In genomic region chr2:33037429-33037828, GRCm38 (mm10) we compare ENCODE assay signal across 16 mouse cellular contexts. TPM values are rescaled to one million over a fixed set of nuclear protein-coding genes. Genes with fewer than 3 reads are reported as not detected.
DNase-seq lines count a peak whose midpoint lies in the region; ATAC-seq and TF ChIP-seq lines count a peak whose summit lies in the region.
"Had no signal": no experiment of that assay in that cellular context is flagged by ENCODE, and none has a peak within 500 bp of the region (broad histone marks: within the 10 kb centered on the region; RNA-seq: fewer than 3 reads in every experiment).

No protein-coding gene starts in this region.

- ATAC-seq in forebrain, embryonic 14.5 days = no peak
- ATAC-seq in forebrain, embryonic 15.5 days (replicated peaks) = no peak
- ATAC-seq in stomach, postnatal 0 days (ENCODE audit: low FRiP score, low TSS enrichment) = no peak
- ATAC-seq in kidney, embryonic 15.5 days (replicated peaks; ENCODE audit: low FRiP score) = no peak
- ATAC-seq: liver, embryonic 12.5 days had no signal

- TF ChIP-seq EP300 in stomach, postnatal 0 days (optimal IDR thresholded peaks at IDR 0.05) = no peak

- H3K4me2 ChIP-seq in forebrain, embryonic 14.5 days (ENCODE audit: low read length) = no peak overlapping the region
- H3K4me2 ChIP-seq in forebrain, embryonic 15.5 days (replicated peaks) = no peak overlapping the region
- H3K4me2 ChIP-seq in stomach, postnatal 0 days (replicated peaks; ENCODE audit: low read depth) = no peak overlapping the region
- no peak overlapping the region for H3K4me2 ChIP-seq in kidney, embryonic 15.5 days
- H3K4me2 ChIP-seq: embryonic facial prominence, embryonic 15.5 days; liver, embryonic 12.5 days had no signal

- no peak for TF ChIP-seq CTCF in stomach, postnatal 0 days (IDR thresholded peaks at IDR 0.05; ENCODE audit: low read depth)

- H3K4me3 ChIP-seq in forebrain, embryonic 14.5 days (ENCODE audit: low read depth, low read length) = no peak overlapping the region
- no peak overlapping the region for H3K4me3 ChIP-seq in forebrain, embryonic 15.5 days
- no peak overlapping the region for H3K4me3 ChIP-seq in stomach, postnatal 0 days (ENCODE audit: low read depth, low read length)
- H3K4me3 ChIP-seq in kidney, embryonic 15.5 days (replicated peaks) = no peak overlapping the region
- H3K4me3 ChIP-seq: embryonic facial prominence, embryonic 15.5 days; liver, embryonic 12.5 days; myocyte had no signal

- no peaks in the 10 kb centered on the region for H3K4me1 ChIP-seq in forebrain, embryonic 14.5 days (ENCODE audit: control insufficient read depth, insufficient read depth, low read length)
- peaks cover 8% of the 10 kb centered on the region; the same call in 1 of the 2 replicates for H3K4me1 ChIP-seq in forebrain, embryonic 15.5 days
- no peaks in the 10 kb centered on the region for H3K4me1 ChIP-seq in stomach, postnatal 0 days (replicated peaks; ENCODE audit: control insufficient read depth, insufficient read depth)
- no peaks in the 10 kb centered on the region for H3K4me1 ChIP-seq in kidney, embryonic 15.5 days
- H3K4me1 ChIP-seq: embryonic facial prominence, embryonic 15.5 days had no signal

- WGBS in forebrain, embryonic 14.5 days = 20% methylated on average over 1 of the region's 1 CpGs
- WGBS in forebrain, embryonic 15.5 days = 31% methylated on average over 1 of the region's 1 CpGs
- WGBS in stomach, postnatal 0 days = 77% methylated on average over 1 of the region's 1 CpGs
- WGBS in kidney, embryonic 15.5 days = 83% methylated on average over 1 of the region's 1 CpGs

- peak; percentile 47 for DNase-seq in forebrain, embryonic 14.5 days (ENCODE audit: low spot score)
- DNase-seq in MN1 (ENCODE audit: low spot score) = peak; percentile 43
- DNase-seq in layer of hippocampus, adult 18-20 months (ENCODE audit: low spot score in 2 of 2) = peak; percentile 61 to 69
- DNase-seq in left cerebral cortex, postnatal 25 days (ENCODE audit: low spot score in 2 of 2) = peak; percentile 80 to 89
- no peak for DNase-seq in thymus, postnatal 0 days (ENCODE audit: low spot score)
- no peak for DNase-seq in stomach, postnatal 0 days (ENCODE audit: low spot score)
- DNase-seq: adrenal gland, adult 2 months; B cell, adult 2 months; gastrocnemius, postnatal 10 days; kidney, adult 9 months; lung, postnatal 4 days had no signal

- no peaks in the 10 kb centered on the region for H3K27me3 ChIP-seq in forebrain, embryonic 14.5 days (replicated peaks; ENCODE audit: control insufficient read depth, insufficient read depth, low read length)
- H3K27me3 ChIP-seq in forebrain, embryonic 15.5 days = no peaks in the 10 kb centered on the region
- no peaks in the 10 kb centered on the region for H3K27me3 ChIP-seq in stomach, postnatal 0 days (ENCODE audit: control insufficient read depth, insufficient read depth, low read length)
- no peaks in the 10 kb centered on the region for H3K27me3 ChIP-seq in kidney, embryonic 15.5 days
- H3K27me3 ChIP-seq: embryonic facial prominence, embryonic 15.5 days; liver, embryonic 12.5 days had no signal

- H3K9ac ChIP-seq in forebrain, embryonic 14.5 days (ENCODE audit: low read length) = no peak overlapping the region
- no peak overlapping the region for H3K9ac ChIP-seq in forebrain, embryonic 15.5 days (replicated peaks)
- no peak overlapping the region for H3K9ac ChIP-seq in stomach, postnatal 0 days (ENCODE audit: low read length)
- no peak overlapping the region for H3K9ac ChIP-seq in kidney, embryonic 15.5 days
- H3K9ac ChIP-seq: embryonic facial prominence, embryonic 15.5 days; liver, embryonic 12.5 days had no signal

- intact Hi-C loops in left cerebral cortex, postnatal 25 days (cut with DNase I) = loop anchor here (5.0 kb wide), 1 partner anchor 90 kb away; no protein-coding TSS in a partner anchor

- H3K36me3 ChIP-seq in forebrain, embryonic 14.5 days (ENCODE audit: control insufficient read depth, insufficient read depth, low read length) = no peaks in the 10 kb centered on the region
- H3K36me3 ChIP-seq in forebrain, embryonic 15.5 days = no peaks in the 10 kb centered on the region
- H3K36me3 ChIP-seq in stomach, postnatal 0 days (ENCODE audit: control insufficient read depth, insufficient read depth, low read length) = no peaks in the 10 kb centered on the region
- H3K36me3 ChIP-seq in kidney, embryonic 15.5 days = 0 out of 2 replicates have a peak, but pooled peaks cover 3% of the 10 kb centered on the region
- H3K36me3 ChIP-seq: embryonic facial prominence, embryonic 15.5 days; liver, embryonic 12.5 days had no signal

- no peak overlapping the region for H3K27ac ChIP-seq in forebrain, embryonic 14.5 days (ENCODE audit: low read depth, low read length)
- no peak overlapping the region for H3K27ac ChIP-seq in forebrain, embryonic 15.5 days (replicated peaks)
- no peak overlapping the region for H3K27ac ChIP-seq in stomach, postnatal 0 days (replicated peaks)
- no peak overlapping the region for H3K27ac ChIP-seq in kidney, embryonic 15.5 days
- H3K27ac ChIP-seq: embryonic facial prominence, embryonic 15.5 days; liver, embryonic 12.5 days had no signal

- no peaks in the 10 kb centered on the region for H3K9me3 ChIP-seq in forebrain, embryonic 14.5 days (replicated peaks; ENCODE audit: control insufficient read depth, low read length)
- H3K9me3 ChIP-seq in forebrain, embryonic 15.5 days = no peaks in the 10 kb centered on the region
- no peaks in the 10 kb centered on the region for H3K9me3 ChIP-seq in stomach, postnatal 0 days (ENCODE audit: control insufficient read depth, low read length)
- H3K9me3 ChIP-seq in kidney, embryonic 15.5 days (replicated peaks) = no peaks in the 10 kb centered on the region
- H3K9me3 ChIP-seq: embryonic facial prominence, embryonic 15.5 days; liver, embryonic 12.5 days had no signal

RNA-seq across cellular contexts. Expression of gene Slc2a8, which starts 55.5 kb away (rescaled TPM):
- 11.2 TPM in 2 replicates for polyA plus RNA-seq in forebrain, embryonic 14.5 days (2014; fragmentation: Nextera tagmentation; extraction: Ambion mirVana)
- polyA plus RNA-seq in forebrain, embryonic 15.5 days (2015; fragmentation: Nextera tagmentation; extraction: Ambion mirVana) = 20.9 and 21.3 TPM in 2 replicates
- total RNA-seq in layer of hippocampus, adult 18-20 months (2021) = 10 to 100 TPM; 20.5 to 20.7 TPM
- 10 to 100 TPM; 23.6 to 27.0 TPM for total RNA-seq in left cerebral cortex, postnatal 25 days (2021)
- 13.1 and 13.6 TPM in 2 replicates for polyA plus RNA-seq in thymus, postnatal 0 days (2015; fragmentation: Nextera tagmentation; extraction: Ambion mirVana)
- polyA plus RNA-seq in stomach, postnatal 0 days (2015; fragmentation: Nextera tagmentation; extraction: Ambion mirVana) = 12.1 and 12.8 TPM in 2 replicates
- 28.9 and 30.6 TPM in 2 replicates for polyA plus RNA-seq in kidney, embryonic 15.5 days (2015; fragmentation: Nextera tagmentation; extraction: Ambion mirVana)

Comparison
In these comparisons a context has a peak if more than half of its experiments do, and no peak if none do; other contexts are left out.
1. DNase-seq: peak in forebrain, embryonic 14.5 days (single experiment), MN1 (single experiment), layer of hippocampus, adult 18-20 months (2 of 2) and left cerebral cortex, postnatal 25 days (2 of 2); none in thymus, postnatal 0 days (single experiment) and stomach, postnatal 0 days (single experiment).